Mouse (Mus musculus): ENCODE results near the gene Ints1. TPM values are rescaled to one million over a fixed set of nuclear protein-coding genes. Genes with fewer than 3 reads are reported as not detected.
"Not testable (repeated sequence)": the region's sequence is repeated elsewhere in the genome, so short reads cannot be mapped to it uniquely, and the experiment has no call there.

The Ints1 gene
- total RNA-seq, 2 experiments from 2014 or later, result 83.6 to 97.2 TPM

DNA sequence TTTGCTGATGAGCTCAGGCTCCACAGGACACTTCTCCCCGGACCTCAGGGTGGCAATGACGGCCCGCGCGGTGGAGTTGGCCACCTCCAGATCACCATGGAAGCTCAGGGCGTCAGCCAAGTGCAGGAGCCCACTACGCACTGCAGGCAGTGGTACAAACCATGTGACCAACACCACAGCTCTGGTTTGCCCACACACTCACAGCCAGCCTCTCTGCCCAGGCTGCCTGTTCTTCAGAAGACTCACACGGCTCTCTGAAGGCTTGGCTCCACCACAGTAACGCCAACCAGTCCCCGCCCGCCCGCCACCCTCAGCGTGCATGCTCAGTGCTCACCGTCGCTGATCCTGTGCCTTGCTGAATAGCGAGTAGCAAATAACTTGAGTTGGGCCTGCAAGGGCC is 17.4 kb downstream of the Ints1 start:
- no peak for DNase-seq (ENCODE audit: low spot score in 2 of 2)

DNA sequence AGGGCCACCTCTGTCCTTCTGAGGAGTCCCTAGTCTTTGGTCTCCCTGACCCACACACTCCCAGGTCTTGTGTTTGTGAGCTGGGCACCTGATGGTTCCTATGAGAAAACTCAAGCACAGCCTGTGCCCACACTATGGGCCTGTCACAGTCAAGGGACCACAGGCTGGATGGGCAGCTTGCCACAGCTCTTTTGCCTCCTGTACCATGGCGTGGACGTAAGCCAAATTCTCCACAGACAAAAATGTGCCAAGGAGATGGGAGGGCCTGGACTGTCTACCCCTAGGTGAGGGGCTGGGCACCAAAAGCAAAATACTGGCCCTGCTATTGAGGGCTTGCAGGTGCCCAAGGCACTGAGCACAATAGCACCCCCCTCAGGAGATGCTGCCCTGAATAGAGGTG is 18.9 kb downstream of the Ints1 start:
- no peak for DNase-seq (ENCODE audit: low spot score in 2 of 2)

DNA sequence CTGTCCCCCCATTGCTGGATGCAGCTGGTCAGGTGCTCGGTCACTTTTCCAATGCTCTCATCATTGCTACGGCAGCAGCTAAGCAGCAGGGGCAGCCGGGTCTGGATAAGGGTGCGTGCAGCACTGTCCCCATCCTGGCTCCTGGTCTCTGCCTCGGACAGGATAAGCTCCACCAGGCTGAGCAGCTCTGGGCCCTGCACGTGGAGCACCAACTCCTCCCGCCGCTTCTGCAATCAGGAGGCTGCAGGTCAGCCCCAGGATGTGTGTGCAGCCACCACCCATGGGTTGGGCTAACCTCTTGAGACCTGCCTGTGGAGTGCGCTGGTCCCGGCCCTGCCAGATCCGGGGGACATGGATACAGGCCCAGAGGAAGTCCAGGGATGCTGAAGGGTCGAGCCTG is 19.3 kb downstream of the Ints1 start:
- no peak for DNase-seq (ENCODE audit: low spot score in 2 of 2)

DNA sequence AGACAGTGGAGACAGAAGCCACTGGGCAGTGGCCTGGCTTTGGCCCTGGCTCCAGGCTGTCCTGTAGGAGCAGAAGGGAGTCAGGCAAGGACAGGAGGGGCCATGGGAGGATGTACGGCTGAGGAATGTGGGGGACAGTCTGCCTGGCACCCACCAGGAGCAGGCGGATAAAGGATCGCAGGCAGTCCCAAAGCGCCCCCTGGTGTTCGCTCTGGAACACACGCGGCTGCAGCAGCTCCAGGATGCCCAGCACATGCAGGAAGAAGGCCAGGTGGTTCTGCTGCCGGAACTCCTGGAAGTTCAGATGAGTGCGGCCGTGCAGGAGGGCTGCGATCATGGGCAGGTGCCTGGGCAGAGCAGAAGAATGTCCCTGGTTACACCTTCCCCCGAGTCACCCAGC is 20.7 kb downstream of the Ints1 start:
- DNase-seq (ENCODE audit: low spot score in 2 of 2), result peak; percentile 52 to 62

DNA sequence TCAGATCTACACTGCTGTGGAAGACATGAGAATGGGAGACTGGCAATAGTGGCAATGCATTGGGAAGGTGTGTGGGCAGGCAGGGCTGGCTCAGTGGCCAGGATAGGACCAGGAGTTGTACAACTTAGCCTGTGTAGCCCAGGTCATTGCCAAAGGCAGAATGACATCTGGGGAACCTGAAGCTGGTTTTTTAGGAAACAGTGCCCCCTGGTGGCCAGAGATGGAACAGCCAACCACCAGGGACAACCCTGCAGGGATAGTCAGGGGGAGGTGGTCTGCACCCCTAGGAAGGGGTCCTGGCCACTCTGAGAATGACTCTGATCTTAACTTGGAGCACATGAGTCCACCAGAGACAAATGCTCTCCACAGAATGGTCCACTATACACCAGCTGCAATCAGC is 24.9 kb downstream of the Ints1 start:
- peak; percentile 55 to 69 for DNase-seq (ENCODE audit: low spot score in 2 of 2)

DNA sequence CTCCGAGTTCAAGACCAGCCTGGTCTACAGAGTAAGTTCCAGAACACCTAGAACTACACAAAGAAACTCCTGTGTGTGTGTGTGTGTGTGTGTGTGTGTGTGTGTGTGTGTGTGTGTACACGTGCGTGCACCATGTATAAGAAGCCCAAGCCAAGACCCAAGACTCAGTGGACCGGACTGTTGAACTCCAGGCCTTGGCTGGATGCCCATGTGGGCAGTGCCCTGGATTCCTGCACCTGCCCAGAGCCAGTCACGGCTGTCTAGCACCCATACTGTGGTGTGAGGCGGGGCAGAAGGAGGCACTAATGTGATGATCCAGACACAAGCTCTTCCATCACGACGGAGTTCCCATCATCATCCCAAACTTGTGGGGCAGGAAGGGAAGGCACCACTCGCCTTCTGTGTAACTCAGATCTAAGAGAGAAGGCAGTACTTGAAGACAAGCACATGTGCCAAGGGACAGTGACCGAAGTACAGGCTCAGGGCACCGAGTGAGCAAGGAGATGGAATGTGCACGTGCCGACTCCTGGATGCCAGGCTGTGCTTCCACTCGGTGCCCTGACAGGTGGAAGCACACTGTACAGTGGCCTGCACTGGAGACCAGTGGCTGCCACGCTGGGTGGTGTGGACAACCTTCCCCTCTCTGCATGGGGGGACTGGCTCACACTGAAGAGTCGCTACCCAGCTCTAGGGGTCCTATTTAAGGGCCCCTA is 25.9 kb downstream of the Ints1 start:
- no peak for DNase-seq (ENCODE audit: low spot score in 2 of 2)

DNA sequence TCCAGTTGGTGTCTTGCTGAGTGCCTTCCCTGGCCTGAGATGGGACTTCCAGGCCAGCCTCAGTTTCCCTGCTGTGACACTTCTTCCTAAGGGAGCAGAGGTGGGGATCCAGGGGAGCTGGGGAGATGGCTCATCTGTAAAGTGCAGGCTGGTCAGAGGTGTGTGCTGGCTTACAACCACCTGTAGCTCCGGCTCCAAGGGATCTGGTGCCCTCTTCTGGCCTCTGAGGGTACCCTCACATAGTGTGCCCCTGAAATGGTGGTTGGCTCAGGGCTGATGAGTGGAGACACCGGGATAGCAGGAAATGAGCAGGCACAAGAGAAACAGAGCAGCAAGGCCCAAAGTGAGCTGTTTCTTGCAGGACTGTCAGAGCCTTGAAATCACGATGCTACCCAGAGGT is 29.7 kb downstream of the Ints1 start:
- peak in 1 of 2 experiments; percentile 54 for DNase-seq (ENCODE audit: low spot score in 2 of 2)

DNA sequence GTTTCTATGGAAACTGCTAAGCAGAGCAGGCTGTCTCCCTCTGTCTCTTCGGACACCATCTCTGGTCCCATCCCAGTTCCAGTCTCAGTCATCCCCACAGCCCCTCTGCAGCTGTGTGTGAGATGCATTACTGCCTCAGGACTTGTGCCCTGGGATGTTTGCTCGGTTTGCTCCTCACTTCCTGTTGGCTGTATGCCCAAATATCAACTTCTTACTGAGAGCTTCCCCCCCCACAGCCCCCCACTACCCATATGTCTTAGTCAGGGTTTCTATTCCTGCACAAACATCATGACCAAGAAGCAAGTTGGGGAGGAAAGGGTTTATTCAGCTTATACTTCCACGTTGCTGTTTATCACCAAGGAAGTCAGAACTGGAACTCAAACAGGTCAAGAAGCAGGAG is 32.8 kb downstream of the Ints1 start:
- DNase-seq (ENCODE audit: low spot score in 2 of 2), result not testable (repeated sequence)

DNA sequence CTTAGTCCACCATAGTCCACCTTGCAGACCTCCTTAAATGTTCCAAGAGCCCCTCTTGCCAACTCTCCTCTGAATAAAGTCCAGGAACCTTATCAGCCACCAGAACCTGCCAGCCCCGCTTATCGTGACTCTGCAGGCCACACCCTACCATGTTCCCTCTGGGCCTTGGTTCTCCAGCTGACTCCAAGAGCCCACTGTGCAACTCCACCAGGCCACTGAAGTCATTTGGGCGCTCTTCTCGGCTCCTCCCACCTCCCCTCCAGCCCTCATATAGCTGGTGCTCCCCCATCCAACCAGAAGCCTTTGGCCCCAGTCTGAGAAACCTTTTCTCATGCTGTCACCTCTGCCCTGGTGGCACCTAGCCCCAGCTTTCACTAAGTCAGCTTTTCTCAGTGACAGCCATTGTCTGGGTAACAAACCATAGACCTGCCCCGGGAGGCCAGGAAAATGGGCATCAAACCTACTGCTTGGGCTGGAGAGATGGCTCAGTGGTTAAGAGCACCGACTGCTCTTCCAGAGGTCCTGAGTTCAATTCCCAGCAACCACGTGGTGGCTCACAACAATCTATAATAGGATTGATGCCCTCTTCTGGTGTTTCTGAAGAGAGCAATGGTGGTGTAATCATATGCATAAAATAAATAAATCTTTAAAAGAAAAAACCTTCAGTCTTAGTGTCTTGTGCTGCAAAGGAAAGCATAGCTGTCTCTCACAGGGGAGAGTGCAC is 36.7 kb downstream of the Ints1 start:
- no peak for DNase-seq (ENCODE audit: low spot score in 2 of 2)

DNA sequence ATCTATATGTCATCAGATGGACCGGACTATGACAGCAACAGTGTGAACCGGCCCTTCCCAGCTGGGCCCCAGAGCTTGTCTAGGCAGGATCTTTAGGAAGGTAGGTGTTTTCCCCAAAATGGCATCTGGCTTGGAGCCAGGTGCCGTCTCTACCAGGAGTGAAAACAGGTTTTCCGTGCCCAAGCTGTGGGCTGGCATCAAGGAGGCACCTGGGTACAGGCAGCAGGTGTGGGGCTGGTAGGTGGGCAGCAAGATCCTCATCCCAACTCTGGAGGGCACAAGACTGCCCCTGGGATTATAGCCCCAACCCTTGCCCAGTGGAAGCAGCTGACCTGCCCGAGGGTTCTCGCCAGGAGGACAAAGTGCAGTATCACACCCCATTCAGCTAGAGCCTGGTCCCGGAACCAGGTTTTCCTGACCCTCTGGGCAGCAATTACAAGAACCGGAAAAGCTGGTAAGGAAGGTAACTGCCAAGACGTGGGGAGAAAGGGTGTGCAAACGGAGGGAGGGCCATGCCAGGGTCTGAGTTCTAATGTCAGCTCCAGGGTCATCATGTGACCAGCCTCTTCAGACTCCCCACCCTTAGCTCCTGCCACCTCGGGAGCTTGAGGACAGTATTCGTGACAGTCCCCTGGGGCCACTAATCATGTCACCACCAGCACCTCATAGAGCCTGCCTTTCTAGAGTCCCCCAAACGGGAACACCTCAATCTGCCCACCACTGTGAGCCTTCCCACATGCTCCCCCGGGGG is 37.5 kb downstream of the Ints1 start:
- DNase-seq (ENCODE audit: low spot score in 2 of 2), result no peak

DNA sequence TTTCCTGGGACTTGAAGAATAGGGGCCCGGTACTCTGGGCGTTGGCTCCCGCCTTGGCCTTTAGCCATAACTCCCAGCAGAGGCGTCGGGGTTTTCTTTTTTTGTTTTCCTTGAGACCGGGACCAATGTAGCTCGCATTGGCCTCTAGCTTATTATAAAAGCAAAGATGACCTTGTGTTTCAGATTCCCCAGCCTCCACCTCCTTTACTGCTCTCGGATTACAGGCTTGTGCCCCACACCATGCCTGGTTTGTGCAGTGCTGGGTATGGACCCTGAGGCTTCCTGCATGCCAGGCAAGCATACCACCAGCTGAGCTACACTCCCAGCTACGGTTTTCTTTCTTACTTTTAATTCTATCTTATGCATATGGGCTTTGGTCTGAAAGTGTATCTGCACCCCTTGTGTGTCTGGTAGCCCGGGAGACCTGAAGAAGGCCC is 39.0 kb downstream of the Ints1 start:
- no peak for DNase-seq (ENCODE audit: low spot score in 2 of 2)

DNA sequence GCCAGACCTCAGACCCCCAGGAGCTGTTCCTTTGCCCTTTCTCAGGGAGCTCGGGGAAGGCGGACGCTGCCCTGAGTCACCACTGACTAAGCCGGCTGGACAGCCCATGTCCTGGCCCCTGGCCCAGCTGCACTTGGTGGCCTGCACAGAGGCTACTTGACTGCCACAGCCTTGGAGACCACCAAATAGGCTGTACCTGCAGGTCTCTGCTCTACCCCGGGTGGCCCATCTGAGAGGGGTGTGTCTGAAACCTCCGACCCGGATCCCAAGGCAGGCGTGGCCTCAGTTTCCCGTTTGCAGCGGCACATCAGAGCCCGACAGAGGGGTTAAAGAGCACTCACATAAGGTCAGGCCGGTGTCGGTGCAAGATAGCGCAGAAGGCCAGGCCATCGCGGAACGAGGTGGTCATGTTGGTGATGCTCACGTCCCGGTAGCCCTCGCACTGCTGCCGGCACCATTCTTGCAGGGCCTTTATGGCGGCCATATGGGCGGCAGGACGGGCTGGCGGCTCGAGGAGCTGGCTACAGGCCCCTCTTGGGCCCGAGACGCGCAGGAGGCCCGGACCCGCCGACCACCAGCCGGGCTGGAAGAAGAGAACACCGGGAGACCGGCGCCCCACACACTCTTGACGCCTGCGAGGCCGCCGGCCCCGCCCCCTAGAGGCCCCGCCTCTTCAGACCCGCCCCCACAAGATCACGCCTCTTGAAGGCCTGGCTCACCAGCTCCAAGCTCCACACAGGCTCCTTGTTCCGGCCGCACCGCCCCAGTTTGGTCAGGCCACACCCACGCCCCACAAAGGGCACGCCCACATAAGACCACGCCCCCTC is 39.6 kb downstream of the Ints1 start, which contains the start of gene Micall2:
Gene Micall2 (minus strand): TSS at position 660 of the 827 bp plus-strand sequence.
- peak; percentile 78 to 91 for DNase-seq (ENCODE audit: low spot score in 2 of 2)

DNA sequence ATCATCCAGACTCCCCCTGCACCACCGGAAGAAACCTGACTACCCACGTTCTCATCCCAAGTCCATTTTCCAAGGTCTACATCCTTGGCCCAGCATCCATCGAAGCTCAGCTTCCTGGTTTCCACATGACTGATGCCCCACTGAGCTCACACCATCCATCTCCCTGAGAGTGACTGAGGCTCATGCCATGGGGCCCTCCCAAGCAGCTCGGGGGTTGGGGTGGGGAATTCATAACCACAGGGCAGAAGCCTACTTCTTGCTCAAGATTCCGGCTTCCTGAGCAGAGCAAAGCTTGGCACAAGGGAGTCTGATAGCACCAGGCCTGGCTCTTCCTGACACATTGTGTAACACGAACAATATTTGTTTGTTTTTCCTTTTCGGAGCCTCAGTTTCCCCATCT is 40.7 kb downstream of the Ints1 start:
- no peak for DNase-seq (ENCODE audit: low spot score in 2 of 2)

DNA sequence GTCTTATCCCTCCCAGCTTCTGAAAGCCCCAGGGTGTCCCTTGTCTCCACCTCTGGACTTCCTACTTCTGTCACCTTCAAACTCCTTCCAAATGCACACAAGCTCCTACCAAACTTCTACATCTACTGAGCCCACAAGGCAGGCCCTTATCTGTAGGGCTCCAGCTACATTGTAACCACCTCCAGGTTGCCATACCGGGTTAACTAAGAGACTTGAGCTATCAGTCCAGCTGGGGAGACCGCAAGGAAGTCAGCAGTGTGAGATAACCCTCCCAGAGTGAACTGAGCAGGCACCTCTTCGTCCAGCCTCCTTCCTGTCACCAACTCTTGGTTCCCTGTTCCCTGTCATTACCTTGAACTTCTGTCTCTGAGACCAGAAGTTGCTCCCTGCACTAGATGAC is 41.5 kb downstream of the Ints1 start:
- no peak for DNase-seq (ENCODE audit: low spot score in 2 of 2)

DNA sequence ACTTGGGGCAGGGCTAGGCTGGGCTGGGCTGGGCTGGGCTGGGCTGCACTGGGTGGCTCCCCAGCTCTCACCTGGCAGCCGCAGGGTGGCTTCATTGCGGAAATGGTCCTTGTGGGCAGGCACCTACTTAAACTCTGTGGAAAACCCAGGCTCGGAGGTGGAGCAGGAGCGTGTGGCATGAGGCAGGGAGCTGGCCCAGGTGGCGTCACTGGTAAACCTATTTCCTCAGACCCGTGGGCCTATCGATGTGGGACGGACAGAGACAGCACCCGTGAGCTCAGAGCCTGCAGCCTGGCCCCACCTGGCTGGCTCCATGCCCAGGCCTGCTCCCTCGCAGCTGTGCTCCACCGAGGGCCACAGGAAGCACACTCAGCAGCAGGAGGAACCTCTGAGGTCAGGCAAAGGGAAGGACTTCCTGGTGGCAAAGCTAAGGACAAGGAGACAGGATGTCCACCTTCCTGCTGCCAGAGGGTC is 42.8 kb downstream of the Ints1 start:
- no peak for DNase-seq (ENCODE audit: low spot score in 2 of 2)

DNA sequence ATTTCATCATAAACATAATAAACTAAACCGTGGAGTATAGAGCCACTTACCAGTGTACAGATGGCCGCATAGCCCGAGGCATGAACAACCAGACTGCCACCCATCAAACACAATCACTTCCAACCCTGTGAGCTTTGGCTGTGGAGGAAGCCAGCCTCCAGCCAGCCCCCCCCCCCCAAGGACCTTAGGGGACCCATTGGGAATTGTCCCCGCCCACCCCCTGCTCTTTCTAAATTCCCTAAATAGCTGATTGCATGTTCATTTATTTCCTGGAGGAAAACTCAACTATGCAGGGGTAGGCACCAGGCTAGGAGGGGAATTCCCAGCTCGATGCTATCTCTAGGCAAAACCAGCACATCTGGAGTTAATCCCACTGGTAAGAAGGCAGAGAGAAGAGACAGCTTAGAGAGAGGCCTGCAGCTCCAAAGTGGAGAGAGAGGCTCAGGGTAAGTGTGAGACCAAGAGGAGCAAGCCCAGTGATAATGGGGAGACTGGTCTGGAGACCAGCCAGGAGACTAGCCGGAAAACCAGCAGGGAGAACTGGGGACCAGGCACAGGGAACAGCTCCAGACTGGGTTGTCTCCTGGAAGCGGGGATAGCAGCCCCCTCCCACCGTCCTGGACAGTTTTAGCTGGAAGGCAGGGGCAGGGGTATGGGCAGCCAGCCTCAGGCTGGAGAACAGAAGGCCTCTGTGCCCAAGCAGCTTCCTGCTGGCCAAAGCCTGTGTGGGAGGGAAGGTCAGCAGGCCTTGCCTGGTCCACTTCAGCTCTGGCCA is 44.6 kb downstream of the Ints1 start:
- peak; percentile 29 to 41 for DNase-seq (ENCODE audit: low spot score in 2 of 2)

DNA sequence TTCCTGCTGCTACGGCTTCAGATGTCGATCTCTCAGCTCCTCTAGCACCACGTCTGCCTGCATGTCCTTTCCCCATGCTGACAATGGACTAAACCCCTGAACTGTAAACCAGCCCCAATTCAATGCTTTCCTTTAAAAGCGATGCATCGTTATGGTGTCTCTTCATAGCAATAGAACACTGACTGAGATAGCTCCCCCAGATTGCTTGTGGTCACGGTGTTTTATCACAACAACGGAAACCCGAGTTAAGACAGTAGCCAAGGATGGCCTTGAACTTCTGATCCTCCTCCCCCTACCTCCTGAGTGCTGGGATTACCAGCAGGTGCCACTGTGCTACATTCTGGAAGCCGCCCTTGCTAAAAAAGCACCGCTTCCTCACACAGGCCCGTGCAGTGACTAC is 48.2 kb downstream of the Ints1 start:
- DNase-seq (ENCODE audit: low spot score in 2 of 2), result no peak

DNA sequence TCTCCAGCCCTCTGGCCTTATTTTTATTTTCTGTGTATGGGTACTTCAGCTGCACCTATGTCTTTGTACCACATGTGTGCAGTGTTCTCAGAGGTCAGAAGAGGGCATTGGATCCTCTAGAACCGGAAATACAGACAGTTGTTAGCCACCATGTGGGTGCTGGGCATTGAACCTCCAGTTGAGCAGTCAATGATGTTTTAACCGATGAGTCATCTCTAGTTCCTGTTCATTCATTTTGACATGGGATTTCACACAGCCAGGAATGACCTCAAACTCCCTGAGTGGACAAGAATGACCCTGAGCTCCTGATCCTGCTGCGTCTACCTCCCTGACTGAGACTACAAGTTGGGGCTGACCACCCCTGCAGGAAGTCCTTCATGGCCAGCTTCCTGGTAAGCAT is 49.3 kb downstream of the Ints1 start:
- DNase-seq (ENCODE audit: low spot score in 2 of 2), result no peak

DNA sequence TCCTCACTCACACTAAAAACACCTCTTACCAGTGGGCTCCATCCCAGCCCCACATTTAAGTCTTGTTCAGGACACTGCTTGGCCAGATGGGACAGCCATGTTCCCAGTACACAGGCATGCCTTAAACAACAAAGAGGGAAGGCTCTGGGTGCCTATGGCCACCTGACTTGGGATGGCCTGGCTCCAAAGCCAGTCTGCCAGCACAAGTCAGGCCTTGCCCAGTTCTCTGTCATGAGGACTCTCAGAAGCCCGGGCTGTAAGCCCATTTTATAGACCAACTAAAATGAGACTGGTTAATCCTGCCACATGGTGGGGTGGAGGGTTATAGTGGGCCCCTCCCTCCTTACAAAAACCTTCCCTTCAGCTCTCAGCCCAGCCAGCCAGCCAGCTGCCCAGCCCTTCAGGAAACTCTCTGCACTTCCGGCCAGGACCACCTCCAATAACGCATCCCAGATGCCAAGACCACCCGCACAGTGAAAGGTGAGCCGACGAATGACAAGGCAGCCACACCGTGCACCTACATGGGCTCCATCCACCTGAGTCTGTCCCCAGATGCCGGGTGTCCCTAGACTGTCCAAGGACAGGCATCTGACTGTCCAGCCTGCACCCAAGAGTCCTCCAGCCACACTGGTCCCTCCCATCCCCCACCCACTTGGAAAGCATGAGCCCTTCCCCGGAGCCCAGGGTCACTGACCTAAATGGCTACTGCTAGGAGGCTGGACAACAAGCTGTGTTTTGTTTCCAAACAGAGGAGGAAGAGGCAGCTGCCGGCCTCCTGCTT is 50.9 kb downstream of the Ints1 start:
- no peak for DNase-seq (ENCODE audit: low spot score in 2 of 2)

All from layer of hippocampus, postnatal 14 days (tissue).